Mouse (Mus musculus) ES-E14 (cell line): ENCODE results near the gene Rab4b. TPM values are rescaled to one million over a fixed set of nuclear protein-coding genes. Genes with fewer than 3 reads are reported as not detected.

Source experiments
- DNase-seq: peaks from one replicate; pipeline ENCODE4 v3.0.0-alpha.2; 2013; ENCODE audit warnings: low read depth, low spot score
- H3K27ac ChIP-seq: 2 replicates; pipeline ENCODE4 v1.5.1; 2012; ENCODE audit warnings: low read depth, mild to moderate bottlenecking, low read length, moderate library complexity, mixed read lengths; ENCODE audit not compliant: poor library complexity, insufficient read depth, severe bottlenecking
- H3K36me3 ChIP-seq: 2 replicates; pipeline ENCODE4 v1.6.1; 2012; ENCODE audit warnings: mild to moderate bottlenecking, low read length, moderate library complexity, mixed read lengths; ENCODE audit not compliant: control insufficient read depth, poor library complexity, insufficient read depth, severe bottlenecking
- H3K4me1 ChIP-seq, 2 experiments: fragments of 150-350 bp in 1 of 2; sonication (generic) in 1 of 2; 2 replicates each; pipeline ENCODE4 v1.6.1; 2012; ENCODE audit warnings: low read length in 2 of 2, mild to moderate bottlenecking in 1 of 2, mixed read lengths in 1 of 2; ENCODE audit not compliant: control insufficient read depth in 2 of 2, insufficient read depth in 2 of 2, poor library complexity in 1 of 2
- H3K4me3 ChIP-seq, 2 experiments: fragments of 150-350 bp in 1 of 2; sonication (generic) in 1 of 2; 2 replicates each; pipeline ENCODE4 v1.5.1; 2012; ENCODE audit warnings: low read length in 2 of 2, low read depth in 1 of 2, mild to moderate bottlenecking in 1 of 2, mixed read lengths in 1 of 2; ENCODE audit not compliant: insufficient read depth in 1 of 2, poor library complexity in 1 of 2, severe bottlenecking in 1 of 2
- H3K9ac ChIP-seq: 2 replicates; pipeline ENCODE4 v1.6.1; 2012; ENCODE audit warnings: low read depth, mild to moderate bottlenecking, low read length, mixed read lengths; ENCODE audit not compliant: poor library complexity, insufficient read depth, severe bottlenecking
- H3K9me3 ChIP-seq: fragments of 150-350 bp; sonication (generic); 2 replicates; pipeline ENCODE4 v1.6.1; 2012; ENCODE audit warnings: low read depth, mild to moderate bottlenecking, low read length; ENCODE audit not compliant: control insufficient read depth, insufficient read depth
- CHD2 ChIP-seq: IDR thresholded peaks from 2 replicates; pipeline ENCODE4 v1.6.1; 2014; ENCODE audit warnings: mild to moderate bottlenecking, low read depth, low read length, inconsistent platforms
- HCFC1 ChIP-seq: IDR thresholded peaks from 2 replicates; pipeline ENCODE4 v1.6.1; 2012; ENCODE audit warnings: low read length, inconsistent platforms, borderline replicate concordance; ENCODE audit not compliant: insufficient read depth
- MAFK ChIP-seq: IDR thresholded peaks from 2 replicates; pipeline ENCODE4 v1.6.1; 2014; ENCODE audit warnings: mild to moderate bottlenecking, low read depth, low read length, inconsistent platforms; ENCODE audit not compliant: insufficient read depth
- ZC3H11A ChIP-seq: IDR thresholded peaks from 2 replicates; pipeline ENCODE4 v1.6.1; 2012; ENCODE audit warnings: low read depth, mild to moderate bottlenecking, inconsistent platforms, low read length, borderline replicate concordance
- ZNF384 ChIP-seq: IDR thresholded peaks from 2 replicates; pipeline ENCODE4 v1.6.1; 2012; ENCODE audit warnings: low read depth, low read length, inconsistent platforms
- in situ Hi-C, 2 experiments: fragments of 600-800 bp; cut with MboI; formaldehyde crosslinking; loops; one replicate each; pipeline ENCODE4 v1.15.1; 2025; ENCODE audit warnings: low sequenced_read_pairs in 2 of 2, inconsistent platforms in 1 of 2; ENCODE audit not compliant: unreplicated experiment in 2 of 2
- total RNA-seq: library from RNA; depleted of rRNA; stranded (reverse); fragments of 300-350 nt; gene quantifications from 2 replicates; pipeline ENCODE4 v1.2.3, GENCODE M21; 2012

The Rab4b gene
- total RNA-seq, 1 experiment = 28.3 TPM

GRCm38 (mm10) chr7:27224877-27225575 is 46.3 kb upstream of the Rab4b start:
- H3K4me1 ChIP-seq = peaks cover 4 to 28% of the 10 kb centered on the region in 2 experiments; a peak in 2 of 4 replicates

GRCm38 (mm10) chr7:27222538-27222937 is 43.8 kb upstream of the Rab4b start:
- DNase-seq = no peak
- Histone ChIP-seq H3K4me3 (no peak overlapping the region), H3K9ac (no peak overlapping the region), H3K36me3 (peaks cover 5% of the 10 kb centered on the region; the same call in 1 of the 2 replicates), H3K4me1 (peaks cover 4 to 30% of the 10 kb centered on the region in 2 experiments; a peak in 2 of 4 replicates), H3K9me3 (no peaks in the 10 kb centered on the region), H3K27ac (no peak overlapping the region)
- in situ Hi-C loops = no loop called here
- TF ChIP-seq ZC3H11A = no peak
- no peak for TF ChIP-seq MAFK
- no peak for TF ChIP-seq ZNF384
- TF ChIP-seq CHD2 = no peak
- no peak for TF ChIP-seq HCFC1

More at GRCm38 (mm10) chr7:27224877-27225575, 46.3 kb upstream of the Rab4b start:
- no peaks in the 10 kb centered on the region; the same call in 1 of the 2 replicates for H3K36me3 ChIP-seq
- no peak overlapping the region for H3K4me3 ChIP-seq
- peak overlapping the region; percentile 1; the same call in 1 of the 2 replicates for H3K9ac ChIP-seq
- TF ChIP-seq ZNF384 (no peak), ZC3H11A (no peak), MAFK (no peak), HCFC1 (no peak), CHD2 (no peak)
- in situ Hi-C loops = no loop called here
- no peak overlapping the region for H3K27ac ChIP-seq
- DNase-seq = no peak
- H3K9me3 ChIP-seq = no peaks in the 10 kb centered on the region

GRCm38 (mm10) chr7:27221939-27222338 is 43.2 kb upstream of the Rab4b start:
- in situ Hi-C loops = no loop called here
- Histone ChIP-seq H3K36me3 (peaks cover 5% of the 10 kb centered on the region; the same call in 1 of the 2 replicates), H3K9ac (no peak overlapping the region), H3K4me3 (no peak overlapping the region), H3K4me1 (peaks cover 4 to 30% of the 10 kb centered on the region in 2 experiments; a peak in 2 of 4 replicates), H3K9me3 (no peaks in the 10 kb centered on the region), H3K27ac (no peak overlapping the region)
- TF ChIP-seq HCFC1 = no peak
- TF ChIP-seq ZNF384 = no peak
- no peak for TF ChIP-seq ZC3H11A
- no peak for TF ChIP-seq CHD2
- no peak for TF ChIP-seq MAFK
- no peak for DNase-seq

- DNase-seq = no peak
- in situ Hi-C loops = no loop called here
- TF ChIP-seq CHD2 = no peak
- Histone ChIP-seq H3K4me3 (no peak overlapping the region), H3K27ac (no peak overlapping the region; the same call in 1 of the 2 replicates), H3K9me3 (no peaks in the 10 kb centered on the region), H3K9ac (no peak overlapping the region), H3K36me3 (peaks cover 7% of the 10 kb centered on the region; the same call in 1 of the 2 replicates), H3K4me1 (peaks cover 3 to 19% of the 10 kb centered on the region in 2 experiments; a peak in 2 of 4 replicates)
These were observed 41.2 kb upstream of the Rab4b start for GRCm38 (mm10) chr7:27219937-27220336.

GRCm38 (mm10) chr7:27218586-27218985 is 39.9 kb upstream of the Rab4b start:
- no peak overlapping the region for H3K4me3 ChIP-seq
- H3K36me3 ChIP-seq = peaks cover 13% of the 10 kb centered on the region; the same call in 1 of the 2 replicates
- DNase-seq = no peak
- in situ Hi-C loops = no loop called here
- H3K27ac ChIP-seq = no peak overlapping the region
- TF ChIP-seq MAFK (no peak), ZNF384 (no peak), CHD2 (no peak), ZC3H11A (no peak), HCFC1 (no peak)
- H3K4me1 ChIP-seq = peaks cover 3 to 13% of the 10 kb centered on the region in 2 experiments; a peak in 2 of 4 replicates
- no peak overlapping the region for H3K9ac ChIP-seq
- H3K9me3 ChIP-seq = no peaks in the 10 kb centered on the region
